Mouse (Mus musculus) right cerebral cortex, postnatal 14 days (tissue): ENCODE measurements around the gene Nipsnap1.

Experiments
- DNase-seq: peaks from one replicate; pipeline ENCODE4 v3.0.0; 2022

Gene Nipsnap1

GRCm38 (mm10) chr11:4873755-4874475, at the start of gene Nipsnap1:
TSS of gene Nipsnap1 (plus strand) at chr11:4873951.
- peak; percentile 82 for DNase-seq

GRCm38 (mm10) chr11:4826152-4826778, 47.5 kb upstream of the Nipsnap1 start:
- no peak for DNase-seq

GRCm38 (mm10) chr11:4827340-4827739, 46.4 kb upstream of the Nipsnap1 start:
- no peak for DNase-seq

GRCm38 (mm10) chr11:4827916-4828315, 45.8 kb upstream of the Nipsnap1 start:
- no peak for DNase-seq

GRCm38 (mm10) chr11:4831066-4831465, 42.7 kb upstream of the Nipsnap1 start:
- DNase-seq = no peak

- DNase-seq = no peak
Measured at GRCm38 (mm10) chr11:4833295-4833939, 40.3 kb upstream of the Nipsnap1 start.

GRCm38 (mm10) chr11:4835436-4835835, 38.3 kb upstream of the Nipsnap1 start:
- DNase-seq = no peak

GRCm38 (mm10) chr11:4836755-4837154, 37.0 kb upstream of the Nipsnap1 start:
- peak; percentile 25 for DNase-seq

GRCm38 (mm10) chr11:4837342-4837741, 36.4 kb upstream of the Nipsnap1 start:
- DNase-seq = no peak

- no peak for DNase-seq
Measured at GRCm38 (mm10) chr11:4838235-4838634, 35.5 kb upstream of the Nipsnap1 start.

- DNase-seq = no peak
Measured at GRCm38 (mm10) chr11:4840942-4841526, 32.7 kb upstream of the Nipsnap1 start.

GRCm38 (mm10) chr11:4848483-4849248, 25.1 kb upstream of the Nipsnap1 start:
- DNase-seq = peak; percentile 34

GRCm38 (mm10) chr11:4849258-4849943, 24.4 kb upstream of the Nipsnap1 start, which contains the start of gene Nf2:
TSS of gene Nf2 (minus strand) at chr11:4849536.
- DNase-seq = peak; percentile 96

- no peak for DNase-seq
Measured at GRCm38 (mm10) chr11:4850404-4850803, 23.3 kb upstream of the Nipsnap1 start.

- no peak for DNase-seq
Measured at GRCm38 (mm10) chr11:4853021-4853420, 20.7 kb upstream of the Nipsnap1 start.

GRCm38 (mm10) chr11:4854181-4854580, 19.6 kb upstream of the Nipsnap1 start:
- DNase-seq = no peak

- no peak for DNase-seq
Measured at GRCm38 (mm10) chr11:4858416-4858815, 15.3 kb upstream of the Nipsnap1 start.

- no peak for DNase-seq
Measured at GRCm38 (mm10) chr11:4860986-4861385, 12.8 kb upstream of the Nipsnap1 start.

- no peak for DNase-seq
Measured at GRCm38 (mm10) chr11:4861816-4862604, 11.7 kb upstream of the Nipsnap1 start.

GRCm38 (mm10) chr11:4862730-4863129, 11.0 kb upstream of the Nipsnap1 start:
- DNase-seq = no peak

GRCm38 (mm10) chr11:4865645-4866251, 8.0 kb upstream of the Nipsnap1 start:
- DNase-seq = peak; percentile 65
